Mouse (Mus musculus): Measurements from ENCODE around the gene Dnajc9. TPM values are rescaled to one million over a fixed set of nuclear protein-coding genes. Genes with fewer than 3 reads are reported as not detected.

Dnajc9 gene
- total and polyA plus RNA-seq, 2 experiments from 2014 or later, result 47.8 to 98.7 TPM

DNA sequence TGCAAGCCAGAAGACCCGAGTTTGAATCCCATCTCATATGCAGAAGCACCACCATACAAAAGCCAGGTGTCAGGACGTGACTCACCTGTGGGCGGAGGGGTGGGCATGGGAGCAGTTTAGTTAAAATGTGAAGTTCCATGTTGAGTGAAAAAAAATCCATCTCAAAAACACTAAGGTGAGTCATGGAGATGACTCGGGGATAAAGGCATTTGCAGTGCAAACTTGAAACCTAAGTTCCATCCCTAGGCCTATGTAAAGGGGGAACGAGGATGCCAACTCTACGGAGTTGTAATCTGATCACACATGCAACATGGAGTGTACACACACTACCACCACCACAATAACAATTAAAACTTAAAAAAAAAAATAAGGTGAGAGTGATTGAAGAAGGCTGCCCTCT is 34.3 kb upstream of the Dnajc9 start:
- WGBS, result 90% methylated on average over 6 of the region's 6 CpGs
- H3K9me3 ChIP-seq (ENCODE audit: low read length), result no peaks in the 10 kb centered on the region

DNA sequence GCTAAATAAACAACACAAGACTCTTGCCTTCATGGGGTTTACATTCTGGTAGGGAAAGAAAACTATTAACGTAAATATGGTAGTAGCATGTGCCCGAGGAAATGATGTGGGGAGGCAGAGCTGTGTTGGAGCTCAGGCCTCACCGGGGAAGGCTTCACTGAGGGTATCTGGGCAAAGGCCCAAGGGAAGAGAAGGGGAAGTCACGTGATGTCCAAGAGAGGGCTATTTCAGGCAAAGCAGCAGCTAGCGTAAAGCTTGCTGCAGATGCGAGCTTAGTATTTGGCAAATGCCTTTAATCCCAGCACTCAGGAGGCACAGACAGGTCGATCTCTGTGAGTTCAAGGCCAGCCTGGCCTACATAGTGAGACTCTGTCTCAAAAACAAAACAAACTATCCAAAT is 33.5 kb upstream of the Dnajc9 start:
- ATAC-seq (ENCODE audit: low FRiP score) (no peak), DNase-seq (ENCODE audit: low spot score) (no peak)
- H3K4me3 ChIP-seq (ENCODE audit: low read depth, low read length), result no peak overlapping the region
- H3K27me3 ChIP-seq (ENCODE audit: insufficient read depth, low read length), result no peaks in the 10 kb centered on the region
- H3K36me3 ChIP-seq (ENCODE audit: insufficient read depth, low read length), result no peaks in the 10 kb centered on the region
- TF ChIP-seq CTCF (IDR thresholded peaks at IDR 0.05), result no peak
- WGBS, result 77% methylated on average over 7 of the region's 7 CpGs
- H3K9ac ChIP-seq (replicated peaks; ENCODE audit: low read length, poor library complexity, severe bottlenecking), result no peak overlapping the region
- no peaks in the 10 kb centered on the region for H3K4me1 ChIP-seq (ENCODE audit: insufficient read depth, low read length)
- H3K9me3 ChIP-seq (ENCODE audit: low read length), result no peaks in the 10 kb centered on the region
- no peak overlapping the region for H3K4me2 ChIP-seq (ENCODE audit: low read depth, low read length, poor library complexity, severe bottlenecking)
- H3K27ac ChIP-seq (ENCODE audit: low read depth, low read length), result no peak overlapping the region

More for the DNA sequence above, 34.3 kb upstream of the Dnajc9 start:
- H3K27me3 ChIP-seq (ENCODE audit: insufficient read depth, low read length), result no peaks in the 10 kb centered on the region
- H3K4me3 ChIP-seq (ENCODE audit: low read depth, low read length), result no peak overlapping the region
- no peak overlapping the region for H3K4me2 ChIP-seq (ENCODE audit: low read depth, low read length, poor library complexity, severe bottlenecking)
- H3K27ac ChIP-seq (ENCODE audit: low read depth, low read length), result no peak overlapping the region
- TF ChIP-seq CTCF (IDR thresholded peaks at IDR 0.05), result no peak
- no peaks in the 10 kb centered on the region for H3K36me3 ChIP-seq (ENCODE audit: insufficient read depth, low read length)
- ATAC-seq (ENCODE audit: low FRiP score), result no peak
- no peaks in the 10 kb centered on the region for H3K4me1 ChIP-seq (ENCODE audit: insufficient read depth, low read length)
- DNase-seq (ENCODE audit: low spot score), result no peak
- no peak overlapping the region for H3K9ac ChIP-seq (replicated peaks; ENCODE audit: low read length, poor library complexity, severe bottlenecking)

DNA sequence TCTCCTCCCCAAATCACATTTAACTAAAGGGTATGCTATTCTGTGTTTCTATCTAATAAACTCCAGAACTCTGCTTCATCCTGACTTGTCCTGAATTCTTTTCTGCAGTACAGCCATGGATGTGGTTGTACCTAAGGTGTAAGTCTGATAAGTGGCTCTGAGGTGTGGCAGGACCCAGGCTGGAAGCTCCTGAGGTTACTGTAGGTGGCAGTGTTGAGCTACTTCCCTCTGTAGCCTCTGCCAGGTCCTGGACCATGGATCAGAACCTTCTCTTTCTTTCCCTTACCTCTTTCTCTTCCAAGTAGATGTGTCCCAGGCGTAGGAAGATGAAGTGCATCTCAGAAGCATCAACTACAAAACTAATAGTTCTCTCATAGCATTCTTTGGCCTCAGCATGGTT is 11.4 kb upstream of the Dnajc9 start:
- H3K4me1 ChIP-seq (ENCODE audit: insufficient read depth, low read length), result no peaks in the 10 kb centered on the region
- no peak for ATAC-seq (ENCODE audit: low FRiP score)
- no peak overlapping the region for H3K9ac ChIP-seq (replicated peaks; ENCODE audit: low read length, poor library complexity, severe bottlenecking)
- H3K4me3 ChIP-seq (ENCODE audit: low read depth, low read length), result no peak overlapping the region
- WGBS, result 33% methylated on average over 1 of the region's 1 CpGs
- no peak overlapping the region for H3K27ac ChIP-seq (ENCODE audit: low read depth, low read length)
- peak; percentile 61 for TF ChIP-seq CTCF (IDR thresholded peaks at IDR 0.05)
- DNase-seq (ENCODE audit: low spot score), result peak; percentile 14
- no peak overlapping the region for H3K4me2 ChIP-seq (ENCODE audit: low read depth, low read length, poor library complexity, severe bottlenecking)
- no peaks in the 10 kb centered on the region for H3K36me3 ChIP-seq (ENCODE audit: insufficient read depth, low read length)
- H3K27me3 ChIP-seq (ENCODE audit: insufficient read depth, low read length), result no peaks in the 10 kb centered on the region
- no peaks in the 10 kb centered on the region for H3K9me3 ChIP-seq (ENCODE audit: low read length)

DNA sequence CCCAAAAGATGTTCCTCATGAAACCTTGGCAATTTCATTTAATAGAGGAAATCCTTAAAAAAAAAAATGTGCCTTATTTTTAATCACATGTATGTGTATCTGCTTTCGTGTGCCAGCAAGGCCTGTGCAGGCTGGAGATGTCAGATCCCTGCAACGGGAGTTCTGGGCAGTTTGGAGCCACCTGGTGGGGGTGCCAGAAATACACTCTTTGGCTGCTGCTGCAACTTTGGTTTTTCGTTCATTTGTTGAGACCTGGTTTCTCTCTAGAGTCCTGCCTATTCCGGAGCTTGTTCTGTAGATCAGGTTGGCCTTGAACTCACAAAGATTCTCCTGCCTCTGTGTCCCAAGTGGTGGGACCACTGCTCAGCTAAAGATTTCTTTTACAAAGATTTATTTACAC is 10.2 kb upstream of the Dnajc9 start:
- DNase-seq (ENCODE audit: low spot score), result no peak

DNA sequence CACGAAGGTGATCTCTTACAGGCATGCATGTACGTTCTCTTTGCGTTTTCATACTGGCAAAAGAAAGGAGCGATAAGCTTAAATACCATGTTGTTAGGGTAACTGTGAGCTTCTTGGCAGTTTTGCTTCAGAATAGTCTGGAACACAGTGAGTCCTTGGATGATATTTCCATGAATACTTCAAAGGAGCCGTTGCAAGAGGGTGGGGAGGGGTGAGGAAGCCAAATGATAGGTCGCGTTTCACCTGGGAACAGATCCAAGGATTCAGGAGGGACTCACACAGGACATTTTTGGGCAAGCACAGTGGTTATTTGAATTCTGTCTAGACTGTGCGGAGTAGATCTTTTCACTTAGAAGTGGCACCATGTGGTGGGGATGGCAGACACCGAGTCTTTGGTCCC is 8.5 kb upstream of the Dnajc9 start:
- ATAC-seq (ENCODE audit: low FRiP score) (no peak), DNase-seq (ENCODE audit: low spot score) (no peak)
- TF ChIP-seq CTCF (IDR thresholded peaks at IDR 0.05), result no peak
- 0 out of 2 replicates have a peak, but pooled peaks cover 4% of the 10 kb centered on the region for H3K4me1 ChIP-seq (ENCODE audit: insufficient read depth, low read length)
- no peak overlapping the region for H3K4me2 ChIP-seq (ENCODE audit: low read depth, low read length, poor library complexity, severe bottlenecking)
- no peak overlapping the region for H3K27ac ChIP-seq (ENCODE audit: low read depth, low read length)
- H3K4me3 ChIP-seq (ENCODE audit: low read depth, low read length), result no peak overlapping the region
- no peak overlapping the region for H3K9ac ChIP-seq (replicated peaks; ENCODE audit: low read length, poor library complexity, severe bottlenecking)
- WGBS, result 84% methylated on average over 9 of the region's 9 CpGs
- no peaks in the 10 kb centered on the region for H3K9me3 ChIP-seq (ENCODE audit: low read length)
- H3K27me3 ChIP-seq (ENCODE audit: insufficient read depth, low read length), result no peaks in the 10 kb centered on the region
- H3K36me3 ChIP-seq (ENCODE audit: insufficient read depth, low read length), result no peaks in the 10 kb centered on the region

More for the DNA sequence above, 10.2 kb upstream of the Dnajc9 start:
- WGBS, result 41% methylated on average over 4 of the region's 4 CpGs
- H3K9me3 ChIP-seq (ENCODE audit: low read length), result no peaks in the 10 kb centered on the region
- no peak overlapping the region for H3K4me2 ChIP-seq (ENCODE audit: low read depth, low read length, poor library complexity, severe bottlenecking)
- H3K4me1 ChIP-seq (ENCODE audit: insufficient read depth, low read length), result 0 out of 2 replicates have a peak, but pooled peaks cover 4% of the 10 kb centered on the region
- H3K27me3 ChIP-seq (ENCODE audit: insufficient read depth, low read length), result no peaks in the 10 kb centered on the region
- peak; percentile 42 for TF ChIP-seq CTCF (IDR thresholded peaks at IDR 0.05)
- ATAC-seq (ENCODE audit: low FRiP score), result no peak
- H3K27ac ChIP-seq (ENCODE audit: low read depth, low read length), result no peak overlapping the region
- no peaks in the 10 kb centered on the region for H3K36me3 ChIP-seq (ENCODE audit: insufficient read depth, low read length)
- no peak overlapping the region for H3K9ac ChIP-seq (replicated peaks; ENCODE audit: low read length, poor library complexity, severe bottlenecking)
- no peak overlapping the region for H3K4me3 ChIP-seq (ENCODE audit: low read depth, low read length)

DNA sequence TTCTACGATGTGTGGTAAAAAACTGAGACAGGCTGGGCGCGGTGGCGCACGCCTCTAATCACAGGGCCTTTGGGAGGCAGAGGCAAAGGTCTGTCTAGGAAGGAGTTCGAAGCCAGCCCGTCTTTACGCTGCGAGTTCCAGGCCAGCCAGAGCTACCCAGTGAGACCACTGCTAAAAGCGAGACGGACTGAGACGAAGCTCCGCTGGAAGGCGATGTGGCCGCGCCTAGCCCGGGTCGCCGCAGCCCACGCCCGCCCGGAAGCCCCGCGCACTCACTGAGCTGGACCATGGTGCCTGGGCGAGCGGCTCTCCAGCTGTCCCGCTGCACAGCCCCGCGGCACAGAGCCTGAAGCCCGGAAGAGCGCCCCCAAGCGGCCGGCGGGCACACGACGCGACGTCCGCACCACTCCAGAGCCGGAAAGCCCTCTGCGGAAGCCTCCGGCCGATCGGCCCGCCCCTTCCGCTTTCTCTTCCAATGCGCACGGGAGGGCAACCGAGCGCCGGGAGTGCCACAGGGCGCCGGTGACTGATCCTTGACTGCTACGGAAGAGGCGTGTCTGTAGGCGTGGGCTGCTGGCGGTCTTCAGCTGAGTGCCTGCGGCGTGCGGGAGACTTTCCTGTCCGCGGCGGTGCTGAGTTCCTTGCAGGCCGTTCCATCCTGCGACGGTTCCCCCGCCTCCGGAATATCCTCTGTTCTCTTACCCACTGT is 4.6 kb upstream of the Dnajc9 start, which contains the start of gene Mrps16:
Gene Mrps16, minus strand, starts transcription at position 430 of the 709 bp plus-strand sequence.
- Histone ChIP-seq H3K27ac (ENCODE audit: low read depth, low read length) (peak within 1 kb of the TSS; percentile 79), H3K9ac (replicated peaks; ENCODE audit: low read length, poor library complexity, severe bottlenecking) (peak within 1 kb of the TSS; percentile 81), H3K27me3 (ENCODE audit: insufficient read depth, low read length) (no peaks in the 10 kb centered on the region), H3K36me3 (ENCODE audit: insufficient read depth, low read length) (peaks cover 4% of the 10 kb centered on the region; the same call in 1 of the 2 replicates), H3K4me1 (ENCODE audit: insufficient read depth, low read length) (peaks cover 4% of the 10 kb centered on the region; the same call in 1 of the 2 replicates), H3K9me3 (ENCODE audit: low read length) (no peaks in the 10 kb centered on the region), H3K4me2 (ENCODE audit: low read depth, low read length, poor library complexity, severe bottlenecking) (peak within 1 kb of the TSS; percentile 43), H3K4me3 (ENCODE audit: low read depth, low read length) (peak within 1 kb of the TSS; percentile 64)
- TF ChIP-seq CTCF (IDR thresholded peaks at IDR 0.05), result peak; percentile 93
- DNase-seq (ENCODE audit: low spot score), result peak; percentile 98
- under 1% methylated on average over 68 of the region's 68 CpGs for WGBS
- ATAC-seq (ENCODE audit: low FRiP score), result peak; percentile 94

All from midbrain, postnatal 0 days (tissue).